Mouse (Mus musculus) hindbrain, embryonic 11.5 days (tissue): Measurements from ENCODE around the gene Btbd18. TPM values are rescaled to one million over a fixed set of nuclear protein-coding genes. Genes with fewer than 3 reads are reported as not detected.

Experiments
- ATAC-seq: fragments of 200-750 bp; cut with Nextera tagmentation; 2 replicates; pipeline ENCODE4 v1.8.0; 2017; ENCODE audit warnings: mild to moderate bottlenecking, moderate TSS enrichment, moderate library complexity; ENCODE audit not compliant: low FRiP score
- DNase-seq: peaks from one replicate; pipeline ENCODE4 v3.0.0-alpha.2; 2015; ENCODE audit warnings: low spot score
- H3K27ac ChIP-seq: fragments of 300-500 bp; sonication (generic); 2 replicates; pipeline ENCODE4 v1.5.1; 2014; ENCODE audit warnings: mild to moderate bottlenecking, low read depth, low read length
- H3K27me3 ChIP-seq: fragments of 300-500 bp; sonication (generic); 2 replicates; pipeline ENCODE4 v1.6.1; 2014; ENCODE audit warnings: mild to moderate bottlenecking, low read length, moderate library complexity, mixed read lengths; ENCODE audit not compliant: control insufficient read depth, insufficient read depth
- H3K36me3 ChIP-seq: fragments of 300-500 bp; sonication (generic); 2 replicates; pipeline ENCODE4 v1.6.1; 2014; ENCODE audit warnings: mild to moderate bottlenecking, low read length, moderate library complexity, mixed read lengths; ENCODE audit not compliant: control insufficient read depth, insufficient read depth
- H3K4me1 ChIP-seq: fragments of 300-500 bp; sonication (generic); replicated peaks from 2 replicates; pipeline ENCODE4 v1.6.1; 2014; ENCODE audit warnings: low read length, mixed read lengths; ENCODE audit not compliant: control insufficient read depth, insufficient read depth
- H3K4me2 ChIP-seq: fragments of 300-500 bp; sonication (generic); replicated peaks from 2 replicates; pipeline ENCODE4 v1.6.1; 2014; ENCODE audit warnings: mild to moderate bottlenecking, low read depth, low read length
- H3K4me3 ChIP-seq: fragments of 300-500 bp; sonication (generic); 2 replicates; pipeline ENCODE4 v1.5.1; 2014; ENCODE audit warnings: low read depth, low read length
- H3K9ac ChIP-seq: fragments of 300-500 bp; sonication (generic); 2 replicates; pipeline ENCODE4 v1.6.1; 2014; ENCODE audit warnings: low read depth, low read length
- H3K9me3 ChIP-seq: fragments of 300-500 bp; sonication (generic); 2 replicates; pipeline ENCODE4 v1.6.1; 2016; ENCODE audit warnings: low read length; ENCODE audit not compliant: control insufficient read depth
- WGBS: fragments of 180-500 bp; shearing (Covaris S2); extraction: QIAGEN DNeasy Blood & Tissue Kit; methylation state at CpG from one replicate; pipeline ENCODE4 v1.1.7; 2014; 5-methylcytosine and 5-hydroxymethylcytosine counted together
- polyA plus RNA-seq: library from polyadenylated mRNA; unstranded; fragments of >200 nt; fragmentation: Nextera tagmentation; extraction: Ambion mirVana; gene quantifications from 2 replicates; pipeline ENCODE4 v1.2.1, GENCODE M21; 2014

Gene Btbd18
- polyA plus RNA-seq, 1 experiment from 2014 or later = 0.20 TPM

DNA sequence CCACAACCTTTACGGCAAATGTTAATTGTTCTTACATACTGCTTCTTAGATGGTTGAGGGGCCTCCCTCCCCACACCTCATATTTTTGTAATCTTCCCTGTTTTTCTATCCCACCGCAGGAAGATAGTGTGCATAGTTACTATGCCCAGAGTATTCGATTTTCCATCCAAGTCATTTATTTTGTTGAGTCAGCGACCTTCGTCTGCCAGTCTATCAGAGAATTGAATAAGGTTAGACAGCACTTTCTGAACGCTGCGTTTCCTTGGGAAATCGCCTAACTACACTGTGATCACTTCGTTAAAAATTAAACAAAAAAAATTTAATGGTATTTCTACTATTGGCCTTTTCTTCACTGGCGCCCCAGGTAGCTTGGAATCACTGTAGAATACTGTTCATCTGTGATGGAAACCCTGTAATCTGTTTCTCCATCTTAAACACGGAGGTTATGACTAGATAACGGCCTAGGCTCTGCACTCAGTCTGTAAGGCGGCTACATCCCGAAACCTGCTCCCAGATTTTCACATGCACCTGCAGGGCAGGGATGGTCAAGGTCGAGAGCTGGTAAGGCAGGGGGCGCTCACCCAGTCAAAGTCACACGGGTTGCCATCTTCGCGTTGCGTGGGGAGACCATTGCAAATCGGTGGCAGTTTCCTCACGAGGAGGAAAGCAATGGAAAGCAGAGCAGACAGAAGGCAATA, 18.5 kb downstream of the Btbd18 start:
- Histone ChIP-seq H3K4me1 (peaks cover 3% of the 10 kb centered on the region), H3K9ac (peak overlapping the region; percentile 37), H3K27ac (0 out of 2 replicates have a peak overlapping the region, but pooled peaks have one; percentile 2), H3K4me3 (peak overlapping the region; percentile 40), H3K4me2 (peak overlapping the region; percentile 31), H3K9me3 (no peaks in the 10 kb centered on the region), H3K36me3 (0 out of 2 replicates have a peak, but pooled peaks cover 2% of the 10 kb centered on the region), H3K27me3 (no peaks in the 10 kb centered on the region)
- ATAC-seq = peak; percentile 75
- 10% methylated on average over 22 of the region's 22 CpGs for WGBS
- DNase-seq = peak; percentile 58

DNA sequence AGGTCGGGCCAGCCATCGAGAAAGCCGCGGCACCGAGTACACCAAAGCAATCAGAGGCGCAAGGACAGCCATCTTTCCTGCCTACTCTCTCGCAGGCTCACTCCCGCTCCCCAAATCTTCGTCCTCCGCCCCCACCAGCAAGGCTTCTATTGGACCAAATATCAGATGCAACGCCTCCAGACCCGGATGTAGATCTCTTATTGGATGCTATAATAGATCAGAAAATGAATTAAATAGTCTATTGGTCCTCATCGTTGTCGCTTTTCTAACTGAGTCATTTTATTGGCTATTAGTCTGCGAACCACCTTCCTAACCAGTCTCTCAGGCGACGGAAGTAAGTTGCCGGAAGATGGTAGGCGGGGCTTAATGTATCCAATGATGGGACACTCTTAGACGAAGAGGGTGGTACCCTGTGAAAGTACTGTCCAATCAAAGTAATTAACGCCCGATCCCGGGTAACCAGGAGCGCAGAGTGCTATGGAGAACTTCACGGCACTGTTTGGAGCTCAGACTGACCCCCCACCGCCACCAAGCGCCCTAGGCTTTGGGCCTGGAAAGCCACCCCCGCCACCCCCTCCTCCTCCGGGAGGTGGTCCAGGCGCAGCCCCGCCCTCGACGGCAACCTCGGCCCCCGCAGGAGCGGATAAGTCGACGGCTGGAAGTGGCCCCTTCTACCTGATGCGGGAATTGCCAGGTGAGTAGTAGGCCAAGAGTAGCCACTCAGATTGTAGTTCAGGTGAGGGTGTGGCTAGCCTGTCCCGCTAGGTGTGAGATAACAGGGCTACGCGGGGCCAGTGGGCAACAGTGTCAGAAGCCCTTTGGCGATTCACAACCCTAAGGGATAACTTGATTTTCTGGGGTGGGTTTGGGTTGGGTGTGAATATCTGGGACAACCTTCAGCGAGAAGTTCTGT, 19.3 kb downstream of the Btbd18 start, which contains the start of the genes Gm28635 and Med19:
Gene Gm28635, minus strand, starts transcription at position 74 of the 913 bp plus-strand sequence.
Gene Med19, plus strand, starts transcription at position 435 of the 913 bp plus-strand sequence.
- WGBS = under 1% methylated on average over 43 of the region's 44 CpGs
- Histone ChIP-seq H3K27ac (peak within 1 kb of the TSS; percentile 58), H3K9ac (peak within 1 kb of the TSS; percentile 89), H3K36me3 (0 out of 2 replicates have a peak, but pooled peaks cover 2% of the 10 kb centered on the region), H3K4me1 (peaks cover 3% of the 10 kb centered on the region), H3K4me3 (peak within 1 kb of the TSS; percentile 97), H3K27me3 (no peaks in the 10 kb centered on the region), H3K4me2 (peak within 1 kb of the TSS; percentile 51), H3K9me3 (no peaks in the 10 kb centered on the region)
- ATAC-seq = peak; percentile 100
- peak; percentile 97 for DNase-seq

DNA sequence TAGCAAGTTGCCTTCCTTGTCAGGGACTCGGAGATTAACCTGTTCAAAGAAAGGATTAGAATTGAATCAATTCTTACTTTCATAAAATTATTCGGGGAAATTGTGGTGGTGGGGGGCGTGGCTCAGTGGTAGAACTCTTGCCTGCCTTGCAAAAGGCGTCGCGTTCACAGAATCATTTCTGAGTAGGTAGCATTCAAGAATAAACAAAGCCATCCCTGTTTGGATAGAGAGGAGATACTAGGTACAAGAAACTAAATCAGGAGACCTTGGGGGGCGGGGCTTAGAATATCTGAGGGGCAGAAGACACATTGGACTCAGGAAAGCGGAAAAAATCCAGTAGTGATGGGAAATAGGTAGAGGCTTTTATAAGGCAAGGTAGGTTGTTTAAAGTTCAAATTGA, 20.1 kb downstream of the Btbd18 start, which contains the start of gene Tmx2:
Gene Tmx2, minus strand, starts transcription at position 125 of the 400 bp plus-strand sequence.
- ATAC-seq (no peak), DNase-seq (no peak)
- Histone ChIP-seq H3K4me2 (peak within 1 kb of the TSS; percentile 51), H3K9ac (peak within 1 kb of the TSS; percentile 89), H3K27me3 (no peaks in the 10 kb centered on the region), H3K4me3 (peak within 1 kb of the TSS; percentile 97), H3K36me3 (0 out of 2 replicates have a peak, but pooled peaks cover 2% of the 10 kb centered on the region), H3K4me1 (peaks cover 3% of the 10 kb centered on the region), H3K27ac (peak within 1 kb of the TSS; percentile 58), H3K9me3 (no peaks in the 10 kb centered on the region)
- 19% methylated on average over 8 of the region's 8 CpGs for WGBS

DNA sequence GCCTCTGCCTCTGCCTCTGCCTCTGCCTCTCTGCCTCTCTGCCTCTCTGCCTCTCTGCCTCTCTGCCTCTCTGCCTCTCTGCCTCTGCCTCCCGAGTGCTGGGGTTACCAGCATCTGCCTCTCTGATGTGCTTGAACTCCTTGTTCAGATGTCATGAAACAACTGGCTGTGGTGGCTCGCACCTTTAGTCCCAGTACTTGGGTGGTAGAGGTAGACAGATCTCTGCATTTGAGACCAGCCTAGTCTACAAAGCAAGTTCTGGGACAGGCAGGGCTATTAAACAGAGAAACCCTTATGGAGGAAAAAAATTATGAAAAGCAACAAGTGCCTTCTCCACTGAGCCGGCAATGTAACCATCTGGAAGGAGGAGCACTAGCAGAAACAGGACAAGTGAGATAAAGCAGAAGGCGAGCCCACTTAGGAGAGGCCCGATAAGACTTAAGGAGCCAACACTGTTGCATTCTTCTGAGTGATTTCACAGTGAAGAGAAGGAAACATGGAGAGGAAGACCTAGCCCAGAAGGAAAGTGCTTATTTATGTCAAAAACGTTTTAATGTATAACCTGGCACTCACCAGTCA, 23.8 kb downstream of the Btbd18 start:
- H3K9me3 ChIP-seq = no peaks in the 10 kb centered on the region
- ATAC-seq = no peak

DNA sequence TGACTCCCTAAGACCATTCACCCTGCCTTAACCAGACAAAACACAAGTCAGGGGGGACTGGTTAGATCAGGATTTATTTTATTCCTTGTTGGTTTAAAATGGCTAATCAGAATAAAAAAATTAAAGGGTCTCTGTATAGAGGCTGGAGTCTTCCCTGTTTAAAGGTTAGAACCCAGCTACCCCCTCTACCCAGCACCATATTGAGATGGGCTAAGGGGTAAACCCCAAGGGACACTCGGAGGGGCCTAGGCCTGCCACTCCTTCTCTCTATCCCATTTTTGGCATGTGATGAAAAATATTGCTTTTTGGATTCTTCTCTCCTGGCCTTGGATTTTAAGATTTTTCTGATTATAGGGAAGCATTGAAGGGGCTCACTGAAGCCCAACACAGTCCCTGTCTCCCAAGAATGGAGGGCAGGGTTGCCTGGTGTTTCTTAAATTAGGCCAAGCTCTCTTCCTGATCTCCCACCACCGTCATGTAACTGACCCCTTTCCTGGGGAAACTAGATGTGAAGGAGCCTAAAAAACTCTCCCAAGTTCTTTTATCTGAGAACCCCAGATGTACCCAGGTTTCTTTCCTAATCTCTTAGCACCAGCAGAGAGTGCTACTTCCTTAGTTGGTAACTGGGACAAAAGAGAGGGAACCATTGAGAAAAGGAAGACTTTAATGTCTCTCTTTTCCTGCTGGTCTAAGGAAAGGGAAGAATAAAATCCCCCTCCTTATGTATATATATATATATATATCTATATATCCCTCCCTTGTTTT, 29.4 kb downstream of the Btbd18 start:
- Histone ChIP-seq H3K9ac (no peak overlapping the region), H3K27me3 (no peaks in the 10 kb centered on the region), H3K9me3 (no peaks in the 10 kb centered on the region), H3K4me2 (no peak overlapping the region), H3K36me3 (peaks cover 21% of the 10 kb centered on the region), H3K4me1 (no peaks in the 10 kb centered on the region), H3K4me3 (no peak overlapping the region), H3K27ac (no peak overlapping the region)
- 73% methylated on average over 2 of the region's 2 CpGs for WGBS
- no peak for DNase-seq
- no peak for ATAC-seq

More for the DNA sequence above, 23.8 kb downstream of the Btbd18 start:
- Histone ChIP-seq H3K9ac (no peak overlapping the region), H3K36me3 (peaks cover 9% of the 10 kb centered on the region; the same call in 1 of the 2 replicates), H3K27me3 (no peaks in the 10 kb centered on the region), H3K4me2 (no peak overlapping the region), H3K27ac (no peak overlapping the region), H3K4me3 (no peak overlapping the region), H3K4me1 (peaks cover 3% of the 10 kb centered on the region)
- no peak for DNase-seq
- 91% methylated on average over 6 of the region's 6 CpGs for WGBS

DNA sequence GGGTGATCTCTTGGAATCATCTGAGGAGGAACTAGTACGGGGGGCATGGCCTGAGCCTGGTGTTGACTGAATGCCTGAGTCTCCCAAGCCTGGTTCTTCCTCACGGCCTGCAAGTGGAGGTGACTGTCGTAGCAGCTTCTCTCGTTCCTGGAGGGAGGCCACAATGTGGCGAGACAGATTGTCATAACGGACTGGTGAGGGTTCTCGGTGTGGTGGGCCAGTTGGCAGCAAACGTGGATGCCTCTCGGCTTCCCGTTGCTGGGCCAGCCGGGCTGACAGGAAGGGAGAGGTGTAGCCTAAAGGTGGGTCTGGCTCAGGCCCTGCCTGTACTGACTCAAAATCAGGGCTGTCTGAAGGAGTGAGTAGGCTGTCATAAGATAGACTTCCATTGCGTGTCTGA, 31.2 kb downstream of the Btbd18 start:
- no peak overlapping the region for H3K9ac ChIP-seq
- H3K9me3 ChIP-seq = no peaks in the 10 kb centered on the region
- DNase-seq = no peak
- H3K4me2 ChIP-seq = no peak overlapping the region
- H3K36me3 ChIP-seq = peaks cover 28% of the 10 kb centered on the region
- H3K27ac ChIP-seq = no peak overlapping the region
- H3K4me1 ChIP-seq = no peaks in the 10 kb centered on the region
- ATAC-seq = no peak
- no peaks in the 10 kb centered on the region for H3K27me3 ChIP-seq
- no peak overlapping the region for H3K4me3 ChIP-seq
- 91% methylated on average over 12 of the region's 12 CpGs for WGBS

DNA sequence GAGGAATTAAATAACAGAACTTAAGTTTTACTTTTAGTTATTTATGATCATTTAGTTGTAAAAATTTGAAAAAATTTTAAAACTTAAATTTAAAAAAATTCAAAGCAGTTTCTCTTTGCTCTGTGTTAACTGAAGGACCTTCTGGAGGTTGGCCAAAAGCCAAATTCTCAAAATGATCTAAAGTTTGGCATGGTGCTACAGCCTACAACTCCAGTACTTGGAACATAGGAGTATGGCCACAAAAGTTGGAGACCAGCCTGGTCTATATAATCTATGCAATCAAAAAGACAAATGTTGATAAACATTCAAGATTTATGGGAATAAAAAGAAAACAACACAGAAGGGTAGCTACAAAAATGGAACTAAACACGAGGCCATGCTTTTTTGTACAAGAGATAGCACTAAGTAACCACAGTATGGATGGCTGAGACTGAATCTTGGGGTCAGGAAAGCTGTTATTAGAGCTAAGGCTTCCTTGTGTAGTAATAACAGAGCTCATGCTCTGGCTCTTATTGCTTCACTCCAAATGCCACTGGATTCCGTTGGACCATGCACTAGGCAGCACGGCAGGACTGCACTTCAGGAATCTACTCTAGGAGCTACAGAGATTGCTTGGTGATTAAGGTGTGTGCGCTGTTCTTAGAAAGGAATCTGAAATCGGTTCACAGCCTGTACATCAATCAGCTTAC, 36.3 kb downstream of the Btbd18 start:
- Histone ChIP-seq H3K27ac (no peak overlapping the region), H3K4me3 (no peak overlapping the region), H3K27me3 (no peaks in the 10 kb centered on the region), H3K4me1 (no peaks in the 10 kb centered on the region), H3K4me2 (no peak overlapping the region), H3K9me3 (no peaks in the 10 kb centered on the region), H3K36me3 (peaks cover 12% of the 10 kb centered on the region), H3K9ac (no peak overlapping the region)
- no peak for DNase-seq
- 95% methylated on average over 5 of the region's 5 CpGs for WGBS
- ATAC-seq = no peak
